Mouse (Mus musculus) liver, embryonic 14.5 days (tissue): ENCODE measurements around the gene Slc35b3.

Experiments used
- CTCF ChIP-seq: IDR thresholded peaks from 2 replicates; pipeline ENCODE4 v1.5.1; 2016; ENCODE audit warnings: antibody characterized with exemption, low read depth, control low read depth
- EP300 ChIP-seq: IDR thresholded peaks from 2 replicates; pipeline ENCODE4 v1.6.1; 2016; ENCODE audit warnings: antibody characterized with exemption, low read depth

DNA sequence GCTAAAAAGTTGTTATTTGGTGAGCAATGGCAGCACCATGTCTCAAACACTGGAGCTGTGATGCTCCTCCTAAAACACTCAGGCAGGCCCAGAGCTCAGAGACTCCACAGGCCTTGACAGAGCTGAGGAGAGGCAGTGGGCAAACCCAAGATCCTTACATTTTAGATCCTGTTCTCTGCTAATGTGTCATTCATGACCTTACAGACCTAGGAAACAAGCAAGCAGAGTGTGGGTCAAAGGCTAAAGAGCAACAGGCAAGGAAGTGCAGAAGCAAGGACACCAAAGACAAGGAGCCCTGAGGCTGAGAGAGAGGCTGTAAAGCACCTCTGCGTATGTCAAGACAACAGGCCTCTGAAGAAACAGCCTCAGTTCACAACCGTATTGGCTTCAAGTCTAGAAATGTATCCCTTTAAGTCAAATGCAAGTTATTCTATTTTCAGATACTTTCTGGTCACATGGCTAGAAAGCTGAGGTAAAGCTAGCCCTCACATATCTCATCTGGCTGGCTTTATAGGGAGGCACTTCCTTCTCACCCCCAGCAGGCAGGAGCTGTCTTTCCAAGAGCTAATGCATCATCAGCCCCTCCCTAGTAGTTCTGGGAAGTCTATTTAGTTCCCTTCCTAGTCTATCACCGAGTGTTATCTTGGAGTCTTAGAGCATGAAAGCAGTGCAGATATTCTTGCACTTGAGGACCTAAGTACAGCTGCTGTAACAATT lies 14.2 kb downstream of the Slc35b3 start:
- TF ChIP-seq CTCF (no peak), EP300 (no peak)
